Mouse (Mus musculus) ES-E14 (cell line): ENCODE data around the gene Ints3.

Source experiments
- CHD2 ChIP-seq: IDR thresholded peaks from 2 replicates; pipeline ENCODE4 v1.6.1; 2014; ENCODE audit warnings: mild to moderate bottlenecking, low read depth, low read length, inconsistent platforms
- MAFK ChIP-seq: IDR thresholded peaks from 2 replicates; pipeline ENCODE4 v1.6.1; 2014; ENCODE audit warnings: mild to moderate bottlenecking, low read depth, low read length, inconsistent platforms; ENCODE audit not compliant: insufficient read depth
- ZNF384 ChIP-seq: IDR thresholded peaks from 2 replicates; pipeline ENCODE4 v1.6.1; 2012; ENCODE audit warnings: low read depth, low read length, inconsistent platforms

DNA sequence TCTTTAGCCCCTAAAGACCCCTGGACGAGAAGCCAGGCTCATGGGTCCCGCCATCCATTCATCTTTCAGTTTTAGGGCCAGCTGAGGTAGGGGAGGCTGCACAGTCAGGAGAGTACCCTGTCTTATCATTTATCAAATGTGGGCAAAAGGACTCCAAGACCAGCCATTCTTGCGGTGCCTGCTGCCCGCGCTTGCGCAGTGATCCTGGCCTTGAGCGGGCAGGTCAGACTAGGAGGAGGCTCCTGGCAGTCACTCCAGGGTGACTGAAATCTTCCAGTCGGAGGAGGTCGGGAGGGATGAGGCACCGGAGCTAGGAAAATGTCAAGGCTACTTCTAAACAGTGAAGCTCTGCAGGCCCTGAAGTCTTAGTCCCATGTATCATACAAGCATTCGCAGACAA lies 51.7 kb downstream of the Ints3 start:
- TF ChIP-seq MAFK (no peak; the same call in 1 of the 2 replicates), ZNF384 (no peak), CHD2 (no peak)
